Mouse (Mus musculus) kidney, embryonic 16.5 days (tissue): Measurements from ENCODE around the gene Cdk10. TPM values are rescaled to one million over a fixed set of nuclear protein-coding genes. Genes with fewer than 3 reads are reported as not detected.
A peak's percentile ranks its signal among the peaks of the same experiment; 100 is the strongest.
"Not testable (repeated sequence)": the region's sequence is repeated elsewhere in the genome, so short reads cannot be mapped to it uniquely, and the experiment has no call there.

Source experiments
- ATAC-seq: fragments of 200-750 bp; cut with Nextera tagmentation; 2 replicates; pipeline ENCODE4 v1.8.0; 2017; ENCODE audit warnings: moderate TSS enrichment; ENCODE audit not compliant: low FRiP score, low TSS enrichment
- H3K27ac ChIP-seq: fragments of 300-500 bp; sonication (generic); 2 replicates; pipeline ENCODE4 v1.5.1; 2014; ENCODE audit warnings: low read length
- H3K27me3 ChIP-seq: fragments of 300-500 bp; sonication (generic); 2 replicates; pipeline ENCODE4 v1.6.1; 2014; ENCODE audit warnings: low read length, control low read depth, mixed read lengths; ENCODE audit not compliant: insufficient read depth
- H3K36me3 ChIP-seq: fragments of 300-500 bp; sonication (generic); 2 replicates; pipeline ENCODE4 v1.6.1; 2014; ENCODE audit warnings: low read length, control low read depth, mixed read lengths; ENCODE audit not compliant: insufficient read depth
- H3K4me1 ChIP-seq: fragments of 300-500 bp; sonication (generic); 2 replicates; pipeline ENCODE4 v1.6.1; 2014; ENCODE audit warnings: low read length, control low read depth, mixed read lengths; ENCODE audit not compliant: insufficient read depth
- H3K4me2 ChIP-seq: fragments of 300-500 bp; sonication (generic); replicated peaks from 2 replicates; pipeline ENCODE4 v1.6.1; 2014; ENCODE audit warnings: low read depth, low read length
- H3K4me3 ChIP-seq: fragments of 300-500 bp; sonication (generic); 2 replicates; pipeline ENCODE4 v1.5.1; 2014; ENCODE audit warnings: mild to moderate bottlenecking, low read length
- H3K9ac ChIP-seq: fragments of 300-500 bp; sonication (generic); replicated peaks from 2 replicates; pipeline ENCODE4 v1.6.1; 2014; ENCODE audit warnings: low read length
- H3K9me3 ChIP-seq: fragments of 300-500 bp; sonication (generic); 2 replicates; pipeline ENCODE4 v1.6.1; 2016; ENCODE audit warnings: low read length, control low read depth
- WGBS: fragments of 180-500 bp; shearing (Covaris S2); extraction: QIAGEN DNeasy Blood & Tissue Kit; methylation state at CpG from one replicate; pipeline ENCODE4 v1.1.7; 2014; 5-methylcytosine and 5-hydroxymethylcytosine counted together
- polyA plus RNA-seq: library from polyadenylated mRNA; unstranded; fragments of >200 nt; fragmentation: Nextera tagmentation; extraction: Ambion mirVana; gene quantifications from 2 replicates; pipeline ENCODE4 v1.2.1, GENCODE M21; 2015

Cdk10 gene
- polyA plus RNA-seq, 1 experiment from 2014 or later: 39.8 TPM

DNA sequence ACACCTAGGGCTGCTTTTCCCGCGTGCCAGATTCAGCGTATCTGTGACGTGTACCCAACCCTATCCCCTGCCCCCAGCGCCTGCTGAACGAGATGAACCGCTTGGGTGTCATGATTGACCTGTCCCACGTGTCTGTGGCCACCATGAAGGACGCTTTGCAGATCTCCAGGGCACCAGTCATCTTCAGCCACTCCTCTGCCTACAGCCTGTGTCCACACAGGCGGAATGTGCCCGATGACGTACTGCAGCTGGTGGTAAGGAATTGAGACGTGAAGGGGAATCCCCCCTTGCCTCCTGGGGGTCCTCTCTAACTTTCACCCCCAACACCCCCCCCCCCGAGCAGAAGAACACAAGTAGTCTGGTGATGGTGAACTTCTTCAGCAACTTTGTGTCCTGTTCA is 24.8 kb upstream of the Cdk10 start:
- H3K9me3 ChIP-seq: no peaks in the 10 kb centered on the region
- no peak overlapping the region for H3K4me2 ChIP-seq
- no peak overlapping the region; the same call in 1 of the 2 replicates for H3K9ac ChIP-seq
- H3K36me3 ChIP-seq: no peaks in the 10 kb centered on the region
- no peaks in the 10 kb centered on the region for H3K4me1 ChIP-seq
- H3K27me3 ChIP-seq: no peaks in the 10 kb centered on the region
- ATAC-seq: no peak
- H3K4me3 ChIP-seq: no peak overlapping the region
- 57% methylated on average over 14 of the region's 14 CpGs for WGBS
- H3K27ac ChIP-seq: no peak overlapping the region

DNA sequence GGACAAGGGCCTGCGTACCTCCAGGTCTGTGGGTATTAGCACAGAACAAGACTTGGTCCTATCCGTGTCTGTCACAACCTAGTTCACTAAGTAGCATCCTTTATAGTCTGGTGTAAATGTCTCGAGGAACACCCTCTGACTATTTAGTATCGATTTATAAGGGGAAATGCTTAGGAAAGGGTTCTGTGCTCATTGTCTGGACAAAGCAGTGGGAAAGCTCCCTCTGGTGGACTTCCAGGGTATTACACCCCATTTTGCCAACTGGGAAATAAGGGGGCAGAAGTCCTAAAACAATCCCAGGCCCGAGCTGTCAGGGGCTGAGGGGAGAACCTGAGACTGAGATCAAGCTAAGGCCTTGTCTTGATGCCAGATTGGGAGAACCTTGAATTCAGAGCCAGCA is 22.4 kb upstream of the Cdk10 start:
- Histone ChIP-seq H3K27ac (no peak overlapping the region), H3K27me3 (no peaks in the 10 kb centered on the region)
- ATAC-seq: peak; percentile 32; the same call in 1 of the 2 replicates

GRCm38 (mm10) chr8:123203571-123203970 is 21.1 kb upstream of the Cdk10 start:
- 85% methylated on average over 3 of the region's 3 CpGs for WGBS
- peaks cover 23% of the 10 kb centered on the region for H3K36me3 ChIP-seq
- no peak overlapping the region for H3K4me2 ChIP-seq
- no peaks in the 10 kb centered on the region for H3K4me1 ChIP-seq
- H3K4me3 ChIP-seq: no peak overlapping the region
- H3K27me3 ChIP-seq: no peaks in the 10 kb centered on the region
- no peaks in the 10 kb centered on the region for H3K9me3 ChIP-seq
- no peak overlapping the region for H3K27ac ChIP-seq
- no peak overlapping the region for H3K9ac ChIP-seq
- ATAC-seq: no peak

More for the DNA sequence above, 22.4 kb upstream of the Cdk10 start:
- Histone ChIP-seq H3K9ac (no peak overlapping the region), H3K9me3 (no peaks in the 10 kb centered on the region), H3K4me1 (no peaks in the 10 kb centered on the region), H3K36me3 (peaks cover 17% of the 10 kb centered on the region), H3K4me2 (no peak overlapping the region), H3K4me3 (no peak overlapping the region)
- WGBS: 25% methylated on average over 5 of the region's 5 CpGs

DNA sequence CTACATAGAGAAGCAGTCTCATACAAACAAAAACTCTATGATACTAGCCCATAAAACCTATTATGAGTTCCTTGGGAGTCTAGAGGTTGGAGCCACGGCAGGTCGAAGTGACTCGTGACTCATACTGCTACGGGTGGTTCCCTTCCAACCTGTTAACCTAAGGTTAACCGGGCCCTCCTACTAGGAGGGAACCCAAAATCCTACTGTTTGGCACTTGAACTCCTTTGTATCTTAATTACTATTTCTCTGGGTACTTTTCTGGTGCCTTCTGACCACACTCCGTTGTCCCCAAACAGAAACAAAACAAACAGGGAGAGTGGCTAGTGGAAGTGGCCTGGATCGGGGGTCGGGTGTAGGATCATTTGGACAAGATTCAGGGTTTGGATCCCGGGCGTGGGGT is 12.8 kb upstream of the Cdk10 start:
- peak overlapping the region; percentile 94 for H3K4me2 ChIP-seq
- H3K27me3 ChIP-seq: no peaks in the 10 kb centered on the region
- no peaks in the 10 kb centered on the region for H3K9me3 ChIP-seq
- peak overlapping the region; percentile 97 for H3K9ac ChIP-seq
- H3K4me1 ChIP-seq: peaks cover 19% of the 10 kb centered on the region
- H3K27ac ChIP-seq: no peak overlapping the region
- peaks cover 21% of the 10 kb centered on the region for H3K36me3 ChIP-seq
- WGBS: 37% methylated on average over 10 of the region's 10 CpGs
- ATAC-seq: no peak
- peak overlapping the region; percentile 69 for H3K4me3 ChIP-seq

DNA sequence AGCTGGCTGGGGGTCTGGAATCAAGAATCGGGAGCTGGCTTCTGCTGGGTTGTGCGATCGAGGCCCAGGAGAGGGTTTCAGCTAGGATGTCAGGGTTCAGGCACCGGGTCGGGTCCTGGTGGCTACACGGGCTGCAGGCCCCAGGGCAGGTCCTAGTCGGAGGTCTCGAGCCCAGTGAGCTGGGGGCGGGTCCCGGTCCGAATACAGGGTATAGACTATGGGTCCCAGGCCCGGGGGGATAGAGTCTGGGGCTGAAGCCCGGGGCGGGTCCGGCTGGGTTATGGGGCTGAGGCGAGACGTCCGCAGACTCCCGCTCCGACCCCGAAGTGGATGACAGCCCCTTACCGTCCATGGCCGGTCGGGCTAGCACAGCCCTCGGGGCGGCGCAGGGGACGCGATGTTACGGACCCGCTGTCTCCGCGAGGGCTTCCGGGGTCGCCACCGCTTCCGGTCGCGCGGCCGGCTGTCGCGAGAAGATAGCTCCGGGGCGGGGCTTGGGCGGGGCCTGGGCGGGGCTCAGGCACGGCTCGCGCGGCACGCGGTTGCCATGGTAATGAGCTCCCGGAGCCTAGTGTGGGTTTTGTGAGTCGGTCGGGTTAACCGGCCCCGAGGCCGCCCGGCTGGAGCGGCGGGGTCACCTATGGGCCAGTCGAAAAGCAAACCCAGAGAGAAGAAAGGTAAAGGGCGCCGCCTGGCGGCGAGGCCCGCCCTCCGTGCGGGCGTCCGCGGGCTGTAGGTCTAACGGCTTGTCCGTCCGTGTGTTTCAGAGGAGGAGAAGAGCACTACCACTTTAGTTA is 12.1 kb upstream of the Cdk10 start, which contains the start of the genes Chmp1a and Spata33:
Gene Chmp1a (minus strand): TSS at position 443 of the 797 bp plus-strand sequence.
Gene Spata33 (plus strand): TSS at position 512 of the 797 bp plus-strand sequence.
- H3K9me3 ChIP-seq: no peaks in the 10 kb centered on the region
- no peaks in the 10 kb centered on the region for H3K27me3 ChIP-seq
- under 1% methylated on average over 75 of the region's 76 CpGs for WGBS
- H3K4me2 ChIP-seq: peak within 1 kb of the TSS; percentile 94
- ATAC-seq: peak; percentile 97
- peak within 1 kb of the TSS; percentile 80 for H3K27ac ChIP-seq
- H3K9ac ChIP-seq: peak within 1 kb of the TSS; percentile 97
- H3K4me3 ChIP-seq: peak within 1 kb of the TSS; percentile 69
- H3K4me1 ChIP-seq: peaks cover 19% of the 10 kb centered on the region
- peaks cover 15% of the 10 kb centered on the region for H3K36me3 ChIP-seq

DNA sequence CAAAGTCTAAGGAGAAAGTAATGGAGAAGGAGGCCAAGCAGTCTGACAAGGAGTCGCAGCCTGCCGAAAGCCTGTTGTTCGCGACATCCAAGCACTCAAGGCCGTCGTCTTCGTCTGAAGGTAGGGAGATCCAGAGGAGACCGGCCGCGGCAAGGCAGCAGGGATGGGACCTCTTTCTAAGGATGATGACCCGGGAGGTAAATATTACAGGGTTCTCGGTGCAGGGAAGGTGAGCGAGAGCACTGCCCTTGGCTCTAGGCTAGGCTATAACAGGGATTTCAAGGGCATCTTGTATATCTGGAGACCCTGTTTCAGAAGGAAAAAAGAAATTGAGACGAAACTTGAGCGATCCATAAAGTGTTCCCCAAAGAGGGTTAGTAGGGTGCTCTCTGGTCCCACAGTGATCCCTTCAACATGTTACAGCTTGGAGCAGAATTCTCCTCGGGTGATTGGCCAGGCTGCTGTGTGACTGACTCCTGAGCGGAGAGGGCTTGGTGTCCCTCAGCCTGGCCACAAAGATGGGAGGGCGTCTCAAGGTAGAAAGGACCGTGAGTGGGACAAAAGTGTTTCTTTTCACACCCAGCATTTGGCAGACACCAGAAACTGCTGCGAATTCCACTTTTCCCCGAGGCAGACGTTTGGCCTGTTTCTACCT is 11.4 kb upstream of the Cdk10 start:
- peaks cover 12% of the 10 kb centered on the region for H3K36me3 ChIP-seq
- peak overlapping the region; percentile 80 for H3K27ac ChIP-seq
- peak overlapping the region; percentile 81 for H3K9ac ChIP-seq
- peaks cover 19% of the 10 kb centered on the region for H3K4me1 ChIP-seq
- WGBS: 6% methylated on average over 22 of the region's 22 CpGs
- H3K4me3 ChIP-seq: peak overlapping the region; percentile 69
- ATAC-seq: peak; percentile 18; the same call in 1 of the 2 replicates
- no peaks in the 10 kb centered on the region for H3K27me3 ChIP-seq
- H3K4me2 ChIP-seq: peak overlapping the region; percentile 94
- no peaks in the 10 kb centered on the region for H3K9me3 ChIP-seq

DNA sequence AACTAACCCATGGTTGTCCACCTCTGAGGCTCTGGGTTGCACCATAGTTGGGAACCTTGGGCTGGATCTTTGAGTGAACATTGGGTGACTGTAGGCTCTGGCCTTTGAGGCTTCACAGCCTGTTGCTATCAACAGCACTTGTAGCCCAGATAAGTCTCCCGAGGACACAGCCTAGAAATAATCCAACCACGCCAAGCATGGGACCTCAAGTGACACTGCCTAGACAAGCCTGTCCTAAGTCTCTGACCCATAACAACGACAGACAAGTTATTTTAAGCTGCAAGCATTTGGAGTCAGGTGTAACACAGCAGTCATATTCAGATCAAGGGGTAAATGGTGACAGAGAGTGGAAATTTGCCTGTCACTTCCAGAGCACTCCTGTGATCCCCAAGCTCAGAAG is 9.2 kb upstream of the Cdk10 start:
- no peaks in the 10 kb centered on the region for H3K27me3 ChIP-seq
- no peak overlapping the region for H3K4me3 ChIP-seq
- no peak for ATAC-seq

DNA sequence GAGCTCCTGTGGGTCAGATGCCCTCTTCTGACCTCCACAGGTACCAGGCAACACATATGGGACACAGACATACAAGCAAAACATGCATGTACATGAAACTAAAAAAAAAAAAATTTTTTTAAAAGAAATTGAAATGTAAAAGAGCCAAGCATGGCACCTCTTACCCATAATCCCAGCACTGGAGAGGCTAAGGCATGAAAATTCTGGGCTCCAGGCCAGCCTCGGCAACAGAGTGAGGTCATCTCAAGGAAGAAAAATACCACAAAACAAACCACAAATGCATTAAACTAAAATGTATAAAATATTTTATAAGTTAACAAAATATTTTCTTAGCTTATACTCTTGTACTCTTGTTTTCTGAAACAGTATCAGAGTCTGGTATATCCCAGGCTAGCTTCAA is 3.7 kb upstream of the Cdk10 start:
- Histone ChIP-seq H3K4me3 (no peak overlapping the region), H3K9me3 (no peaks in the 10 kb centered on the region), H3K9ac (no peak overlapping the region), H3K4me1 (peaks cover 11% of the 10 kb centered on the region), H3K4me2 (no peak overlapping the region), H3K27ac (no peak overlapping the region), H3K27me3 (no peaks in the 10 kb centered on the region), H3K36me3 (no peaks in the 10 kb centered on the region)
- ATAC-seq: no peak
- WGBS: 72% methylated on average over 1 of the region's 1 CpGs

More for the DNA sequence above, 9.2 kb upstream of the Cdk10 start:
- Histone ChIP-seq H3K9me3 (no peaks in the 10 kb centered on the region), H3K4me2 (no peak overlapping the region), H3K36me3 (no peaks in the 10 kb centered on the region), H3K9ac (no peak overlapping the region), H3K27ac (no peak overlapping the region), H3K4me1 (peaks cover 19% of the 10 kb centered on the region)
- 71% methylated on average over 3 of the region's 3 CpGs for WGBS

DNA sequence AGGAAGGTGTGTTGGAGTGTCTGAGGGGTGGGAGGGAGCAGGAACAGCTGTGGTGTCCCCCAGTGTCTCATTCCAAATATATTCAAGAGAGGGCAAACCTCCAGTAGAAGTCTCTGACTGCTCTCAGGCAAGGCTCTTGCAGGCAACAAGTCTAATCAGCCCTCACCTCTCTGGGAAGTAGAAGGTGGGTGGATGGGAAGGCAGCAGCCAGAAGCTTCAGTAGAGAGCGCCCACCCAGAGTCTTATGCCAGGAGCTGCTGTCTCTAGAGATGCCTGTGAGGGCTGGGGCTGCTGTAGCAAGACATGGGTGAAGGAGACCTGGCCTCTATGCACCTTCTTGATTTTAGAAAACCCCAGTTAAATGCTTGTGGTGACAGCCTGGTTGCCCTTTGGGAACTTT is 3.8 kb downstream of the Cdk10 start:
- Histone ChIP-seq H3K27ac (no peak overlapping the region), H3K4me2 (no peak overlapping the region), H3K9me3 (no peaks in the 10 kb centered on the region), H3K4me3 (no peak overlapping the region), H3K27me3 (no peaks in the 10 kb centered on the region), H3K9ac (no peak overlapping the region), H3K4me1 (peaks cover 11% of the 10 kb centered on the region), H3K36me3 (peaks cover 19% of the 10 kb centered on the region; the same call in 1 of the 2 replicates)
- 100% methylated on average over 1 of the region's 1 CpGs for WGBS
- no peak for ATAC-seq

DNA sequence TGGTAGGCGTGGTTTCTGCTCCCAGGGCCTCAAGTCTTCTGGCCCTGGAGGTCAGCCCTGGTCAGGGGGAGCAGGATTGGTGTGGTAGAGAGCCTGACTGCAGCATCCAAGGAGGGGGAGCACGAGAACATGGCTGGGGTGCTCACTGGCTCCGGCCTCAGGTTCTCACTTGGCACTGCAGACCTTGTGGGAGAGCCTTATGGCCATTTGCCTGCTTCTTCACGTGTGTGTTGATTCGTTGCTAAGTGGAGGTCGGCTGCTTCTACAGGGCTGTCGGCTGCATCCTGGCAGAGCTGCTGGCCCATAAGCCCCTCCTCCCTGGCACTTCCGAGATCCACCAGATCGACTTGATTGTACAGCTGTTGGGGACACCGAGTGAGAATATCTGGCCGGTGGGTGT is 5.7 kb downstream of the Cdk10 start:
- peaks cover 16% of the 10 kb centered on the region for H3K4me1 ChIP-seq
- H3K9me3 ChIP-seq, H3K4me2 ChIP-seq, ATAC-seq, H3K9ac ChIP-seq, H3K27ac ChIP-seq, H3K27me3 ChIP-seq, H3K4me3 ChIP-seq: not testable (repeated sequence)
- H3K36me3 ChIP-seq: peaks cover 19% of the 10 kb centered on the region; the same call in 1 of the 2 replicates
- WGBS: 85% methylated on average over 9 of the region's 11 CpGs
